Mouse (Mus musculus): ENCODE measurements around the gene Rpl15. TPM values are rescaled to one million over a fixed set of nuclear protein-coding genes. Genes with fewer than 3 reads are reported as not detected.

Gene Rpl15
- total and polyA plus RNA-seq, 3 experiments = 1,059 to 2,467 (median 2,059) TPM

- in situ Hi-C loops (cut with MboI; ENCODE audit: low pct_ligation_motif_present, low pct_unique_long_range_greater_than_20kb, low sequenced_read_pairs) = no loop called here
- Histone ChIP-seq H3K9ac (ENCODE audit: insufficient read depth, low read depth) (no peak overlapping the region), H3K4me2 (ENCODE audit: insufficient read depth, low read depth, poor library complexity, severe bottlenecking) (no peak overlapping the region), H3K9me3 (replicated peaks; ENCODE audit: low read length) (no peaks in the 10 kb centered on the region), H3K4me3 (replicated peaks in 1 of 3; ENCODE audit: low read depth in 2 of 3, low read length in 2 of 3, poor library complexity in 1 of 3) (no peak overlapping the region), H3K4me1 (ENCODE audit: control insufficient read depth in 1 of 2, insufficient read depth in 2 of 2) (peaks cover 6 to 66% of the 10 kb centered on the region in 2 experiments), H3K27ac (ENCODE audit: insufficient read depth, low read depth) (no peak overlapping the region), H3K79me2 (replicated peaks; ENCODE audit: control insufficient read depth, extremely low read depth, insufficient read depth, poor library complexity, severe bottlenecking) (peaks cover 7% of the 10 kb centered on the region), H3K36me3 (replicated peaks in 1 of 2; ENCODE audit: control insufficient read depth in 1 of 2, insufficient read depth in 1 of 2, low read length in 1 of 2) (peaks cover 0 to 26% of the 10 kb centered on the region in 2 experiments), H3K27me3 (replicated peaks) (no peaks in the 10 kb centered on the region)
- dilution Hi-C loops (cut with MboI; ENCODE audit: extremely low pct_ligation_motif_present, extremely low pct_unique_long_range_greater_than_20kb, low sequenced_read_pairs) = no loop called here
- no peak for DNase-seq (ENCODE audit: extremely low read depth)
- TF ChIP-seq TBP (conservative IDR thresholded peaks at IDR 0.05; ENCODE audit: low read depth, low read length) (no peak), MEF2A (IDR thresholded peaks at IDR 0.05; ENCODE audit: borderline replicate concordance, low read depth, low read length) (no peak), ELF1 (IDR thresholded peaks at IDR 0.05; ENCODE audit: low read depth, low read length) (no peak), SMC3 (IDR thresholded peaks at IDR 0.05; ENCODE audit: low read depth, low read length) (no peak), CHD2 (IDR thresholded peaks at IDR 0.05; ENCODE audit: low read length) (no peak), EP300 (IDR thresholded peaks at IDR 0.05; ENCODE audit: low read length) (no peak), SIN3A (IDR thresholded peaks at IDR 0.05; ENCODE audit: low read length) (no peak), USF2 (conservative IDR thresholded peaks at IDR 0.05; ENCODE audit: low read depth, low read length) (no peak), PAX5 (IDR thresholded peaks at IDR 0.05; ENCODE audit: low read length) (no peak), MYC (IDR thresholded peaks at IDR 0.05; ENCODE audit: low read depth, low read length) (no peak), ETS1 (conservative IDR thresholded peaks at IDR 0.05; ENCODE audit: low read depth, low read length) (no peak), JUN (IDR thresholded peaks at IDR 0.05; ENCODE audit: insufficient read depth, low read depth, low read length) (no peak)
Measured at GRCm38 (mm10) chr14:18292111-18292510, 20.9 kb upstream of the Rpl15 start.

- Histone ChIP-seq H3K79me2 (replicated peaks; ENCODE audit: control insufficient read depth, extremely low read depth, insufficient read depth, poor library complexity, severe bottlenecking) (peaks cover 2% of the 10 kb centered on the region), H3K9me3 (replicated peaks; ENCODE audit: low read length) (no peaks in the 10 kb centered on the region), H3K36me3 (replicated peaks in 1 of 2; ENCODE audit: control insufficient read depth in 1 of 2, insufficient read depth in 1 of 2, low read length in 1 of 2) (peaks cover 0 to 32% of the 10 kb centered on the region in 2 experiments), H3K27me3 (replicated peaks) (no peaks in the 10 kb centered on the region), H3K4me1 (ENCODE audit: control insufficient read depth in 1 of 2, insufficient read depth in 2 of 2) (peaks cover 21 to 70% of the 10 kb centered on the region in 2 experiments), H3K4me2 (ENCODE audit: insufficient read depth, low read depth, poor library complexity, severe bottlenecking) (peak overlapping the region; percentile 42), H3K4me3 (replicated peaks in 1 of 3; ENCODE audit: low read depth in 2 of 3, low read length in 2 of 3, poor library complexity in 1 of 3) (no peak overlapping the region), H3K9ac (ENCODE audit: insufficient read depth, low read depth) (no peak overlapping the region), H3K27ac (ENCODE audit: insufficient read depth, low read depth) (no peak overlapping the region; the same call in 1 of the 2 replicates)
- no peak for DNase-seq (ENCODE audit: extremely low read depth)
- in situ Hi-C loops (cut with MboI; ENCODE audit: low pct_ligation_motif_present, low pct_unique_long_range_greater_than_20kb, low sequenced_read_pairs) = loop anchor here (5.0 kb wide), 1 partner anchor 70 kb away; no protein-coding TSS in a partner anchor
- TF ChIP-seq SMC3 (IDR thresholded peaks at IDR 0.05; ENCODE audit: low read depth, low read length) (no peak), EP300 (IDR thresholded peaks at IDR 0.05; ENCODE audit: low read length) (0 out of 2 replicates have a peak, but pooled peaks have one; percentile 17)
- dilution Hi-C loops (cut with MboI; ENCODE audit: extremely low pct_ligation_motif_present, extremely low pct_unique_long_range_greater_than_20kb, low sequenced_read_pairs) = no loop called here
Measured at GRCm38 (mm10) chr14:18287391-18287790, 16.2 kb upstream of the Rpl15 start.

DNA sequence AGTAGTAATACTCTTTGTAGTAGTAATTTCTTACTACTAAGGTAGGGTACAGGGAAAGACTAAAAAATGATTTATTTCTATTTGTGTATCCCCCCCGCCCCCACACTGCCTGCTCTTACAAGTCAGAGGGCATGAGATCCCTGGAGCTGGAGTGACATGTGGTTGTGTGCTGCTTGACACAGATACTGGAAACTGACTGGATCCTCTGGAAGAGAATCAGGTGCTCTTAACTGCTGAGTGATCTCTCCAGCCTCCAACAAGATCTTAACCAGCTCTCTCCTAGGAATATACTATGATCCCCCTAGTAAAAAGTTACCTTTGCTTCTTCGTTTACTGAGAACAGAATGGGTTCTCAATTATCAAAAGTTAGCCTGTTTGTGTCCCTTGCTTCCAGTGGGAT, 15.2 kb upstream of the Rpl15 start:
- TF ChIP-seq MYC (IDR thresholded peaks at IDR 0.05; ENCODE audit: low read depth, low read length) (no peak), UBTF (IDR thresholded peaks at IDR 0.05; ENCODE audit: low read depth, low read length) (no peak), ETS1 (conservative IDR thresholded peaks at IDR 0.05; ENCODE audit: low read depth, low read length) (no peak)
- Histone ChIP-seq H3K4me2 (ENCODE audit: insufficient read depth, low read depth, poor library complexity, severe bottlenecking) (peak overlapping the region; percentile 45; the same call in 1 of the 2 replicates), H3K27ac (ENCODE audit: insufficient read depth, low read depth) (0 out of 2 replicates have a peak overlapping the region, but pooled peaks have one; percentile 25), H3K9ac (ENCODE audit: insufficient read depth, low read depth) (no peak overlapping the region), H3K27me3 (replicated peaks) (no peaks in the 10 kb centered on the region), H3K36me3 (replicated peaks in 1 of 2; ENCODE audit: control insufficient read depth in 1 of 2, insufficient read depth in 1 of 2, low read length in 1 of 2) (peaks cover 6 to 36% of the 10 kb centered on the region in 2 experiments), H3K79me2 (replicated peaks; ENCODE audit: control insufficient read depth, extremely low read depth, insufficient read depth, poor library complexity, severe bottlenecking) (peaks cover 2% of the 10 kb centered on the region), H3K9me3 (replicated peaks; ENCODE audit: low read length) (no peaks in the 10 kb centered on the region), H3K4me3 (replicated peaks in 1 of 3; ENCODE audit: low read depth in 2 of 3, low read length in 2 of 3, poor library complexity in 1 of 3) (no peak overlapping the region), H3K4me1 (ENCODE audit: control insufficient read depth in 1 of 2, insufficient read depth in 2 of 2) (peaks cover 21 to 64% of the 10 kb centered on the region in 2 experiments)
- dilution Hi-C loops (cut with MboI; ENCODE audit: extremely low pct_ligation_motif_present, extremely low pct_unique_long_range_greater_than_20kb, low sequenced_read_pairs) (no loop called here), in situ Hi-C loops (cut with MboI; ENCODE audit: low pct_ligation_motif_present, low pct_unique_long_range_greater_than_20kb, low sequenced_read_pairs) (loop anchor here (5.0 kb wide), 1 partner anchor 69 kb away; no protein-coding TSS in a partner anchor)
- no peak for DNase-seq (ENCODE audit: extremely low read depth)

All from CH12.LX (cell line).